Mouse (Mus musculus) midbrain, embryonic 10.5 days (tissue): Measurements from ENCODE around the gene Popdc2. TPM values are rescaled to one million over a fixed set of nuclear protein-coding genes. Genes with fewer than 3 reads are reported as not detected.

Experiments used
- DNase-seq: peaks from one replicate; pipeline ENCODE4 v3.0.0-alpha.2; 2017; ENCODE audit warnings: low spot score
- H3K27ac ChIP-seq: fragments of 300-500 bp; sonication (generic); replicated peaks from 2 replicates; pipeline ENCODE4 v1.5.1; 2016; ENCODE audit warnings: mild to moderate bottlenecking
- H3K27me3 ChIP-seq: fragments of 300-500 bp; sonication (generic); 2 replicates; pipeline ENCODE4 v1.6.1; 2016; ENCODE audit warnings: low read depth, mild to moderate bottlenecking; ENCODE audit not compliant: poor library complexity, severe bottlenecking
- H3K36me3 ChIP-seq: fragments of 300-500 bp; sonication (generic); 2 replicates; pipeline ENCODE4 v1.6.1; 2016; ENCODE audit warnings: mild to moderate bottlenecking, moderate library complexity
- H3K4me1 ChIP-seq: fragments of 300-500 bp; sonication (generic); 2 replicates; pipeline ENCODE4 v1.6.1; 2016
- H3K4me3 ChIP-seq: fragments of 300-500 bp; sonication (generic); 2 replicates; pipeline ENCODE4 v1.5.1; 2016; ENCODE audit warnings: mild to moderate bottlenecking, moderate library complexity
- H3K9me3 ChIP-seq: fragments of 300-500 bp; sonication (generic); replicated peaks from 2 replicates; pipeline ENCODE4 v1.6.1; 2016; ENCODE audit warnings: mild to moderate bottlenecking
- WGBS: fragments of 180-500 bp; shearing (Covaris S2); methylation state at CpG from one replicate; pipeline ENCODE4 v1.1.7; 2016; 5-methylcytosine and 5-hydroxymethylcytosine counted together
- polyA plus RNA-seq: library from polyadenylated mRNA; unstranded; fragments of >200 nt; fragmentation: Nextera tagmentation; extraction: Ambion mirVana; gene quantifications from 2 replicates; pipeline ENCODE4 v1.2.1, GENCODE M21; 2016

Popdc2 gene
- polyA plus RNA-seq, 1 experiment from 2014 or later: 1.3 TPM

- H3K36me3 ChIP-seq: no peaks in the 10 kb centered on the region
- H3K9me3 ChIP-seq: no peaks in the 10 kb centered on the region
- no peaks in the 10 kb centered on the region for H3K27me3 ChIP-seq
- H3K27ac ChIP-seq: no peak overlapping the region
- 88% methylated on average over 4 of the region's 4 CpGs for WGBS
- no peak for DNase-seq
- no peak overlapping the region for H3K4me3 ChIP-seq
- H3K4me1 ChIP-seq: peaks cover 18% of the 10 kb centered on the region
These were observed 10.9 kb downstream of the Popdc2 start for GRCm38 (mm10) chr16:38372876-38373275.

- Histone ChIP-seq H3K9me3 (no peaks in the 10 kb centered on the region), H3K27me3 (no peaks in the 10 kb centered on the region), H3K4me3 (no peak overlapping the region), H3K27ac (no peak overlapping the region), H3K36me3 (no peaks in the 10 kb centered on the region), H3K4me1 (peaks cover 16% of the 10 kb centered on the region)
- no peak for DNase-seq
- 86% methylated on average over 10 of the region's 10 CpGs for WGBS
These were observed 11.4 kb downstream of the Popdc2 start for GRCm38 (mm10) chr16:38373439-38373838.

GRCm38 (mm10) chr16:38373941-38374340 is 11.9 kb downstream of the Popdc2 start:
- H3K27me3 ChIP-seq: no peaks in the 10 kb centered on the region
- WGBS: 85% methylated on average over 16 of the region's 16 CpGs

GRCm38 (mm10) chr16:38374379-38375140 is 12.6 kb downstream of the Popdc2 start:
- H3K27me3 ChIP-seq: no peaks in the 10 kb centered on the region
- 86% methylated on average over 10 of the region's 10 CpGs for WGBS
- no peaks in the 10 kb centered on the region for H3K36me3 ChIP-seq
- H3K4me1 ChIP-seq: peaks cover 15% of the 10 kb centered on the region
- H3K9me3 ChIP-seq: no peaks in the 10 kb centered on the region
- DNase-seq: no peak
- no peak overlapping the region for H3K27ac ChIP-seq
- H3K4me3 ChIP-seq: no peak overlapping the region

More at GRCm38 (mm10) chr16:38373941-38374340, 11.9 kb downstream of the Popdc2 start:
- no peak for DNase-seq
- no peaks in the 10 kb centered on the region for H3K36me3 ChIP-seq
- H3K27ac ChIP-seq: no peak overlapping the region
- peaks cover 15% of the 10 kb centered on the region for H3K4me1 ChIP-seq
- no peak overlapping the region for H3K4me3 ChIP-seq
- no peaks in the 10 kb centered on the region for H3K9me3 ChIP-seq

GRCm38 (mm10) chr16:38375182-38375581 is 13.2 kb downstream of the Popdc2 start:
- H3K27ac ChIP-seq: no peak overlapping the region
- no peak for DNase-seq
- H3K9me3 ChIP-seq: no peaks in the 10 kb centered on the region
- H3K4me3 ChIP-seq: no peak overlapping the region
- no peaks in the 10 kb centered on the region for H3K36me3 ChIP-seq
- H3K4me1 ChIP-seq: peaks cover 15% of the 10 kb centered on the region
- WGBS: 84% methylated on average over 7 of the region's 7 CpGs
- H3K27me3 ChIP-seq: no peaks in the 10 kb centered on the region

- Histone ChIP-seq H3K27ac (peak overlapping the region; percentile 82), H3K4me1 (peaks cover 15% of the 10 kb centered on the region), H3K9me3 (no peaks in the 10 kb centered on the region), H3K36me3 (no peaks in the 10 kb centered on the region), H3K27me3 (no peaks in the 10 kb centered on the region), H3K4me3 (peak overlapping the region; percentile 44)
- WGBS: 33% methylated on average over 17 of the region's 17 CpGs
- peak; percentile 65 for DNase-seq
These were observed 14.3 kb downstream of the Popdc2 start for GRCm38 (mm10) chr16:38376163-38376840.

- peaks cover 15% of the 10 kb centered on the region for H3K4me1 ChIP-seq
- WGBS: 68% methylated on average over 8 of the region's 8 CpGs
- H3K4me3 ChIP-seq: peak overlapping the region; percentile 44
- H3K27ac ChIP-seq: peak overlapping the region; percentile 82
- no peaks in the 10 kb centered on the region for H3K9me3 ChIP-seq
- no peaks in the 10 kb centered on the region for H3K27me3 ChIP-seq
- DNase-seq: no peak
- H3K36me3 ChIP-seq: no peaks in the 10 kb centered on the region
These were observed 14.8 kb downstream of the Popdc2 start for GRCm38 (mm10) chr16:38376841-38377249.

- Histone ChIP-seq H3K36me3 (no peaks in the 10 kb centered on the region), H3K4me3 (no peak overlapping the region), H3K9me3 (no peaks in the 10 kb centered on the region), H3K27me3 (no peaks in the 10 kb centered on the region), H3K27ac (no peak overlapping the region), H3K4me1 (peaks cover 15% of the 10 kb centered on the region)
- no peak for DNase-seq
- WGBS: 84% methylated on average over 6 of the region's 6 CpGs
These were observed 15.5 kb downstream of the Popdc2 start for GRCm38 (mm10) chr16:38377546-38377945.

GRCm38 (mm10) chr16:38378591-38378990 is 16.6 kb downstream of the Popdc2 start:
- no peaks in the 10 kb centered on the region for H3K9me3 ChIP-seq
- H3K4me3 ChIP-seq: no peak overlapping the region
- peaks cover 15% of the 10 kb centered on the region for H3K4me1 ChIP-seq
- 86% methylated on average over 6 of the region's 6 CpGs for WGBS
- H3K36me3 ChIP-seq: no peaks in the 10 kb centered on the region
- no peak for DNase-seq
- H3K27me3 ChIP-seq: no peaks in the 10 kb centered on the region
- no peak overlapping the region for H3K27ac ChIP-seq

GRCm38 (mm10) chr16:38379088-38379487 is 17.1 kb downstream of the Popdc2 start:
- WGBS: 74% methylated on average over 6 of the region's 6 CpGs
- Histone ChIP-seq H3K27me3 (no peaks in the 10 kb centered on the region), H3K27ac (no peak overlapping the region), H3K36me3 (no peaks in the 10 kb centered on the region), H3K9me3 (no peaks in the 10 kb centered on the region), H3K4me3 (no peak overlapping the region), H3K4me1 (peaks cover 15% of the 10 kb centered on the region)
- DNase-seq: no peak

- no peak for DNase-seq
- WGBS: 68% methylated on average over 3 of the region's 3 CpGs
- Histone ChIP-seq H3K4me1 (peaks cover 15% of the 10 kb centered on the region), H3K27me3 (no peaks in the 10 kb centered on the region), H3K4me3 (no peak overlapping the region), H3K9me3 (no peaks in the 10 kb centered on the region), H3K36me3 (no peaks in the 10 kb centered on the region), H3K27ac (no peak overlapping the region)
These were observed 17.5 kb downstream of the Popdc2 start for GRCm38 (mm10) chr16:38379493-38379892.

GRCm38 (mm10) chr16:38379926-38380325 is 17.9 kb downstream of the Popdc2 start:
- WGBS: 91% methylated on average over 3 of the region's 3 CpGs

GRCm38 (mm10) chr16:38383683-38384082 is 21.7 kb downstream of the Popdc2 start:
- H3K9me3 ChIP-seq: no peaks in the 10 kb centered on the region
- no peaks in the 10 kb centered on the region for H3K27me3 ChIP-seq
- no peaks in the 10 kb centered on the region for H3K36me3 ChIP-seq
- DNase-seq: no peak
- no peak overlapping the region for H3K27ac ChIP-seq
- WGBS: 92% methylated on average over 2 of the region's 2 CpGs
- H3K4me1 ChIP-seq: no peaks in the 10 kb centered on the region
- H3K4me3 ChIP-seq: no peak overlapping the region

More at GRCm38 (mm10) chr16:38379926-38380325, 17.9 kb downstream of the Popdc2 start:
- Histone ChIP-seq H3K27ac (no peak overlapping the region), H3K4me1 (peaks cover 15% of the 10 kb centered on the region), H3K9me3 (no peaks in the 10 kb centered on the region), H3K4me3 (no peak overlapping the region), H3K27me3 (no peaks in the 10 kb centered on the region), H3K36me3 (no peaks in the 10 kb centered on the region)
- DNase-seq: no peak
